Mouse (Mus musculus) olfactory bulb, adult 2 months (tissue): ENCODE data around the gene Rhebl1.

Source experiments
- CTCF ChIP-seq: fragments of 200-500 bp; IDR thresholded peaks from 2 replicates; pipeline ENCODE4 v1.5.1; 2012; ENCODE audit warnings: low read depth, mild to moderate bottlenecking, low read length, moderate library complexity; ENCODE audit not compliant: insufficient read depth
- POLR2A ChIP-seq: fragments of 200-500 bp; IDR thresholded peaks from 2 replicates; pipeline ENCODE4 v1.6.1; 2012; ENCODE audit warnings: mild to moderate bottlenecking, low read depth, low read length, moderate library complexity; ENCODE audit not compliant: insufficient read depth

DNA sequence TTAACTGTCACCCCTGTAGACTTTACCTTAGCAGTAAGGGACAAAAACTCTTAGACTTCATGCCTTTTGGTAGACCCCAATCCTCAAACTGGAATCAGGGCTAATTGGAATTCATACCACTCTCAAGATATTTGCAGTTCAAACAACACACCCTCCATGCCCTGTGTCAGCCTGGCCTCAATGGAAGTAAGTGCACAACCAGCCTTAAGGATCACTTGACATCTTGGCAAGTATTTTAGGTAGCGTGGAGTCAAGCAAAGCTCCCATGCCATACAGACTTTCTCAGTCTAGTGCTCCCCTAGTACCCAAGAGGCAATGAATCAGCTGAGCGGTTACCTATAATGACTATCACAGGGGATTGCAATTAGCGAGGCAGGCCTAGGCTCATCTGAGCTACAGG, 36.7 kb upstream of the Rhebl1 start:
- TF ChIP-seq CTCF (no peak), POLR2A (no peak)
